Mouse (Mus musculus) mouse trophoblast stem cell (cell line): ENCODE results near the gene Ucn.

Source experiments
- in situ Hi-C, 2 experiments: fragments of 300-500 bp; cut with MseI, MboI; formaldehyde crosslinking; loops; 2 replicates in 1 of 2; 3 replicates in 1 of 2; pipeline ENCODE4 v1.15.1; 2025

The Ucn gene

DNA sequence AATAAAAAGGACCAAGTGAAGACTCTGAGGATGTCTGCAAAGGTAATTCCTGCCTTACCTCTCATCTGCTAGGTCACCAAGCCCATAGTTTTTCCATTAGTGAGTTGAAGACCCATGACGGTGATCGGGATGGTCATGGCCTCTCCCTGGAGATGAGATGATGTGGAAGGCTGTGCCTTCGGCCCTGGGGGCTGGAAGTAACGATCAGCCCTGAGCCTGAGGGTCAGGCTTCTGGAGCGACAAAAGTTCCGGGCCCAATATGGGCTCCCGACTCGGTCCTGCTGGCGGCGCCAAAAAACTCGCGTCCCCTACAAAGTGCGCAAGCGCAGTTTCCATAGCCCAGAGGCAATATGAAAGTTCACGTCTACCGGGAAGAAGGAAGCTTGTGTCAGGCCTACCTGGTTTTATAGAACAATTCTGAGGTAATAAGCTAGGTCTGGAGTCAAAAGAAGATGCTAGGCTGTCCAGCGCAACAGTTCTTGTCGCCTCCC lies 30.6 kb downstream of the Ucn start, which contains the start of gene Slc30a3:
Gene Slc30a3, minus strand, starts transcription at position 238 of the 491 bp plus-strand sequence.
- in situ Hi-C loops = no loop called here

- in situ Hi-C loops = no loop called here
These were observed 32.8 kb downstream of the Ucn start, which contains the start of gene Dnajc5g for GRCm38 (mm10) chr5:31105814-31106335. TSS of gene Dnajc5g (plus strand) at chr5:31106285.

- in situ Hi-C loops = no loop called here
These were observed 42.7 kb downstream of the Ucn start for GRCm38 (mm10) chr5:31095711-31096480.

DNA sequence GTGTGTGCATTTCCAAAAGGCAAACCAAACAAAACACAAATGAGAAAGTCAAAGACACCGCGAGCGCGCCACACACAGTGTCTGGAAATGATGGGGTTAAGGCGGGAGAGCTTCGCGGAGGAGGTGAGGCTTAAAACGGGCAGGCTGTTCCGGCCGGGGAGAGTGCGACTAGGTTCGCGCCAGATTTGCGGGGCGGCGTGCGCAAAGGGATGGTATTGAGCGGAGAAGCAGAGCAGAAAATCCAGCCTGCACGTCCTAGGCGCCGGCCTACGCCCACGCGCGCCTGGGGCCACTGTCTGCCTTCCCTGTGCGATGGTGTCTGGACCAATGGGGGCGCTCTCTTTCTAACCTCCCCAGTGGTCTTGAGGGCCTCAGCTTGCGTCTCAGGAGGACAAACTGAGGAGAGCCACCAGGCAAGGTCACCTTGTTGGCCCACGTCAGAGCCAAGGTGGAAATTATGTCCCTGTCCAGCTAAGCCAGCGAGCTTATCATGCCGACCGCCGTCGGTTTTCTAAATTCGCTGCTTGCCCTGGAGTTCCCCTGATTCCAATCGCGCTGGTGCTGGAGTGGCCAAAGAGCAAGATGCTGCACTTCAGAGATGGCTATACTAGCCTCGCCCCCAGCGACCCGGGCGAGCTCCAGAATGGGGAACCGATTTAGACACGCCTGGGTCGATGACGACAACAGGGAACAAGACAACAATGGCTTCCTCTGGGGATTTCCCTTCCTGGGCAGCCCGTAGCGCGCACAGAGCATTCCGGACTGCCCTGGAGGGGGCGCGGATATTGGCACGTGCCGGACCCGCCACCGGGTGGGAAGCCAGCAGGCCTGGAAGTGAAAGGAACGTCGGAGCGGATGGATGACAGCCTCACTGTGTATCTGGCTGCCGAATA lies 43.6 kb downstream of the Ucn start:
- in situ Hi-C loops = no loop called here

DNA sequence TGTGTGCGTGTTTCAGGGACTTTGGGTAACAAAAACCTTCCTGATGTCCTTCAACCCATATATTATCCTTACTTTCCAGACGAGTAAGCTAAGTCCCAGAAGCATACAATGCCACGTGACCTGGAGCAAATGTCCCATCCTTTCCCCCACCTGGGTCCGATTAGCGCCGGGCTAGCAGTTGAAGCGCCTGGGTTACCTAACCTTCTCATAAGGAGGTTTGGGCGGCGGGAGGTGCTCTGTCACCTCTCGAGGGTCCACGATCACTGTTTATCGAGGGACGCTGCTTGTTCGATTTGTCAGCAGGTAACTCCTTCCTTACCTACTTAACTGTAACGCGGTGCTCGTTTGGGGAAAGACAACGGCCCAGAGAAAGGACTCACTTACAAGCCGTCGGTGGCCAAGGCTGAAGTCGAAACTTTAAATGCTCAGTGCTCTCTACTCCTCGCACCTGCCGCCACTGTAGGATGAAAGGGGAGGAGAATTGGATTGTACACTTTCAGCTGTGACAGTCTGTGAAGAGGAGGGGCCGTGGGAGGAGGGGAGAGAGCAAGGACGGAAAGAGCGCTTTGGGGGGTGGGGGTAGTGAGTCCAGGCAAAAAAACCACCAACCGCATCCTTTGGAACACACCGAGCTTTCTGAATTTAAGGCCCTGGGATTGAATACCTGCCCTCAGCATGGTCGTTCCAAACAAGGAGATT lies 44.4 kb downstream of the Ucn start:
- in situ Hi-C loops = no loop called here

DNA sequence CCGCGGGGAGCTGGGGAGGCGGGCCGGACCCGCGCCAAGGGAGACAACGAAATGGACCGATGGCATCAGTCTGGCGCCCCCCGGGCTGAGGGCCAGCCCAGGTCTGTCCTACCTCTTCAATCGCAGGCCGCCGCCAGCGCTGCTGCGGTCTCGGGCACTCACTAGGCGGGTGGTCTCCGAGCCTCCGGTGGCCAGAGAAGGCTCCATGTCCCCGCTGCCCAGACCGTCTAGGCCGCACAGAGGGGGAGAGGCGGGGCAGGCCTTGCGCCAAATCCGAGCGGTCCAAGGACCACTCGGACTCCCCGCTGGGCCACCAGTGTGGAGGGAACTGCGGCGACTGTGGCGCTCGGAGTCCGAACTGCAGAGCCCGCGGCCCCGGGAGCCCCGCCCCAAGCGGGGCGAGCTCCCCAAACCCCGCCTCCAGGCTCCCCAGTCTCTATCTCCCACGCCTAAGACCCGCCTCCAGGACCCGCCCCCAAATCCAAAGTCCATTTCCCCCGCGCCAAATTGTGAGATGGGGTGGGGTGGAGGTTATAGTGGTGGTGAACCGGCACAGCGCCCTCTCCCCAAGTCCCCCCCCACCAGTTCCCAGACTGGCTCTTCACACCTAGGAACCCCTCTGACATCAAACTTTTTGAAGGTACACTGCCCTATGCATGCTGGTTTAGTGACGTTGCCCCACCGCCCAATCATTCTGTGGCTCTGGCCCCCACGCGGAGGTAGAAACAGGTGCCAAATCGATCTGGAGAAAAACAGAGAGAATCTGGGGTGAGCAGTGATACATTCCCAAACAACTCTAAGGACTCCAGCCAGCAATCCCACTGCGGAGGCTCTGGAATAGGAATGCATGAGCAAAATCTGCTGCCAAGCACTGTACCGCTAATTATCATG lies 45.2 kb downstream of the Ucn start:
- in situ Hi-C loops = no loop called here

DNA sequence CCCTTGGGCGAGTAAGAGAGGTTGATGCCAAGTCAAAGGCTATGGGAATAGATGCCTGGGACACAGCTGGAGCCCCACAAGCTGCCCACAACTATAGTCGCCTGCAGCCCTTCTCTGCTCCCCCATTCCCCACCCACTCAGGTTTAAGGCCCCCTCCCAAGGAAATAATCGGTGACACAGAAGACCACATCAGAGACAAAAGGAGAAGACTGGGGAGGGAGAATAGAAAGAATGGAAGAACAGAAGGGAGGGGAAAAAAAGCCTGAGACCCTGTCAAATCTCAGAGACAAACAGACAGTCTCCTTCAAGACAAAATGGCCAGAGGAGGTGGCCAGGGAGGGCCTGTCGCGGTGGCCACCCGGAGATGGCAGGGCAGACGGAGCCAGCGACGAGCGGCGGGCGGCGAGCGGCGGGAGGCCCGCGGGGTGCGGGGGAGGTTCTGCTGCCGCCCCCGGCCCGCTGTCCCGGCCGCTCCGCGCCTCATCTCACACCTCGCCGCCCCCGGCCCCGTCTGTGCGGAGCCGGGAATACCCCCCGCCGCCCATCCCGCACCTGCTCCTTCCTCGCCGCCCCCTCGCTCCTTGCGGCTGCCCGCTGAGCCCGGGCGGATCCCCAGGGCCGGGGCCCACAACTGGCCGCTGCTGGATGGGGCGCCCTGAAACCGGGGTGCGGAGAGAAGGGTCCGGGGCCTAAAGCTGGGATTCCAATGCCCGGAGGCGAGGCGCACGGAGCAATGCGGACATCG lies 46.2 kb downstream of the Ucn start:
- in situ Hi-C loops = no loop called here
